Mouse (Mus musculus) erythroblast, embryonic 14.5 days (primary cell): ENCODE data around the gene Map2k5.

Experiments
- GATA1 ChIP-seq: IDR thresholded peaks from 2 replicates; pipeline ENCODE4 v1.6.1; 2012; ENCODE audit warnings: low read length, inconsistent platforms, mixed read lengths
- TAL1 ChIP-seq: IDR thresholded peaks from 3 replicates; pipeline ENCODE4 v1.6.1; 2012; ENCODE audit warnings: low read length, inconsistent platforms, mixed read lengths

- no peak for TF ChIP-seq TAL1
- no peak for TF ChIP-seq GATA1
Observed at GRCm38 (mm10) chr9:63151949-63152348, 225.8 kb downstream of the Map2k5 start.
